Mouse (Mus musculus) testis, adult 2 months (tissue): ENCODE measurements around the gene Lrrc45.

Experiments used
- CTCF ChIP-seq: fragments of 200-500 bp; IDR thresholded peaks from 2 replicates; pipeline ENCODE4 v1.5.1; 2012; ENCODE audit warnings: low read depth, mild to moderate bottlenecking, inconsistent platforms, low read length, moderate library complexity; ENCODE audit not compliant: control insufficient read depth, insufficient read depth, insufficient replicate concordance
- POLR2A ChIP-seq: fragments of 200-500 bp; IDR thresholded peaks from 2 replicates; pipeline ENCODE4 v1.6.1; 2012; ENCODE audit warnings: low read depth, mild to moderate bottlenecking, inconsistent platforms, low read length, moderate library complexity; ENCODE audit not compliant: control insufficient read depth

- no peak for TF ChIP-seq CTCF
- no peak for TF ChIP-seq POLR2A
These were observed 48.3 kb upstream of the Lrrc45 start for GRCm38 (mm10) chr11:120665406-120665805.
